Mouse (Mus musculus): ENCODE data around the gene Tln2. TPM values are rescaled to one million over a fixed set of nuclear protein-coding genes. Genes with fewer than 3 reads are reported as not detected.
"Not testable (repeated sequence)": the region's sequence is repeated elsewhere in the genome, so short reads cannot be mapped to it uniquely, and the experiment has no call there.

Tln2 gene
- polyA plus RNA-seq, 1 experiment from 2014 or later, result 66.6 TPM

DNA sequence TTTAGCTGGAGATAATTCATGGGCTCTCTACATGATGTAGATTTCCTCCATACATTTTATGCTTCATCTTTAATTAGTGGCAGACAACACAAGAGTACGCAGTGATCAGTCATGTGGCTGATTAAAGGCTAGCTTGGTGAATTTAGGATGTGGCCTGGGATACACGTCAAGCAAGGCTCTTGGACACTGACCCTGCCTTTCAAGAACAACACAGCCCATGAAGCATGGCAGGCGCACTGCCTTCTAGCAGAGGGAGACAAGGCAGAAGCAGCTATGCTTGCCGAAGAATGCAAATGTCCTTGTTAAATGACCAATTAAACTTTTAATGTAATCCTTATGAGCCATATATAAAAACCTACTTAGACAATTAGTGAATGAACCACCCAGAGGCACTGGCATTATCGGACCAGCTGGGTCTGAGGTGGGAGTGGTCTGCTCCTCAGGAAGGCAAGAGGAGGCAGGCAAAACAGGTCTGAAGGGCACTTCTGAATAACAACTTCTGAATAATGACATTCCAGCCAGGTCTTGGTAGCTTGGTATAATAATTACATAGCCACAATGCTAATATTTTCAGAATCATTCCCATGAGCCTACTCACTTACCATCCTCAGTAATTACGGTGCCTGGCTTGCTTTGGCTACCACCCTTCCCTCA lies 262.1 kb downstream of the Tln2 start:
- Histone ChIP-seq H3K27ac (ENCODE audit: low read depth, low read length) (no peak overlapping the region), H3K36me3 (ENCODE audit: control insufficient read depth, insufficient read depth, low read length) (0 out of 2 replicates have a peak, but pooled peaks cover 2% of the 10 kb centered on the region), H3K9me3 (ENCODE audit: control insufficient read depth, low read length) (no peaks in the 10 kb centered on the region), H3K4me3 (ENCODE audit: low read depth, low read length) (no peak overlapping the region), H3K27me3 (ENCODE audit: control insufficient read depth, insufficient read depth, low read length) (no peaks in the 10 kb centered on the region), H3K4me1 (ENCODE audit: control insufficient read depth, insufficient read depth, low read length) (no peaks in the 10 kb centered on the region), H3K9ac (replicated peaks; ENCODE audit: low read depth, low read length) (no peak overlapping the region), H3K4me2 (ENCODE audit: low read depth, low read length) (no peak overlapping the region)
- 60% methylated on average over 6 of the region's 6 CpGs for WGBS
- ATAC-seq (ENCODE audit: low read depth), result no peak

DNA sequence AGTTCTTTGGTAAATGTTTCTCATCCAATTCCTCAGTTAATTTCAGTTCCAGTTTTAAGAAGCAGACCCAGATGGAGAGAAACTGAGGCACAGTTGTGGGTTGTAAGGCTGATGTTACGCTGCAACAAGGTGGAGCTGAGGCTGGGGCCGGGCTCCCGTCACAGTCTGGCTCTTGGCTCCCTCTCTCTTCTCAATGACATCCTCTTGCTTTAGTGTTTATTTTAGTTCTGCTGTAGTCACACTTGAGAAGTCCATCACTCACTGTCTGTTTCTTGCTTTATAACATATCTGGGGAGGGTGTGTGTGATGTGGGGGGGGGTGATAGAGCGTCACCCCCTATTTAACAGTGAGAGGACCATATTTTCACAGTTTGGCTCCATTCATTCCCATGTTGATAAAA lies 272.0 kb downstream of the Tln2 start:
- Histone ChIP-seq H3K36me3 (ENCODE audit: control insufficient read depth, insufficient read depth, low read length) (no peaks in the 10 kb centered on the region), H3K9me3 (ENCODE audit: control insufficient read depth, low read length) (no peaks in the 10 kb centered on the region)
- no peak for ATAC-seq (ENCODE audit: low read depth)

DNA sequence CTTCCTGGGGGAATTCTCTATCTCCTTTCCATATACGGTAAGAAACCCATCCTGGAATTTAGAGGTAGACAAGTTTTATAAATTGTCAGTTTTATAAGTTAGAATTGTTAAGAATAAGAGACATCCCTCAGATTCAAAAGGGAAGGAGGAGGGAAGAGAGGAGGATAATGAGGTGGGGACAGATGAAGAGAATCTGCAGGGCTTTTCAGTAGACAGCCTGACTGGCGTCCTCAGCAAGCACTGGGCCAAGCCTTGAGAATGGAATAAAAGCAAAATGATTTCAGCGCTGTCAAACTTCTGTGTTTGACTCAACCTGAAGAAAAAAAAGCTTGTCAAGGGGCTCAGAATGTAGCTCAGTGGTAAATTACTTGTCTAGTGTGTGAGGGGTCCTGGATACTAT lies 272.7 kb downstream of the Tln2 start:
- H3K4me2 ChIP-seq (ENCODE audit: low read depth, low read length), result no peak overlapping the region
- no peaks in the 10 kb centered on the region for H3K27me3 ChIP-seq (ENCODE audit: control insufficient read depth, insufficient read depth, low read length)
- H3K4me1 ChIP-seq (ENCODE audit: control insufficient read depth, insufficient read depth, low read length), result no peaks in the 10 kb centered on the region
- H3K36me3 ChIP-seq (ENCODE audit: control insufficient read depth, insufficient read depth, low read length), result no peaks in the 10 kb centered on the region
- H3K4me3 ChIP-seq (ENCODE audit: low read depth, low read length), result no peak overlapping the region
- WGBS, result 94% methylated on average over 3 of the region's 3 CpGs
- no peak overlapping the region for H3K9ac ChIP-seq (replicated peaks; ENCODE audit: low read depth, low read length)
- H3K9me3 ChIP-seq (ENCODE audit: control insufficient read depth, low read length), result no peaks in the 10 kb centered on the region
- no peak overlapping the region for H3K27ac ChIP-seq (ENCODE audit: low read depth, low read length)
- ATAC-seq (ENCODE audit: low read depth), result no peak

More for the DNA sequence above, 272.0 kb downstream of the Tln2 start:
- H3K4me3 ChIP-seq (ENCODE audit: low read depth, low read length), result no peak overlapping the region
- H3K4me1 ChIP-seq (ENCODE audit: control insufficient read depth, insufficient read depth, low read length), result no peaks in the 10 kb centered on the region
- no peak overlapping the region for H3K9ac ChIP-seq (replicated peaks; ENCODE audit: low read depth, low read length)
- H3K27ac ChIP-seq (ENCODE audit: low read depth, low read length), result no peak overlapping the region
- no peaks in the 10 kb centered on the region for H3K27me3 ChIP-seq (ENCODE audit: control insufficient read depth, insufficient read depth, low read length)
- 62% methylated on average over 4 of the region's 4 CpGs for WGBS
- no peak overlapping the region for H3K4me2 ChIP-seq (ENCODE audit: low read depth, low read length)

DNA sequence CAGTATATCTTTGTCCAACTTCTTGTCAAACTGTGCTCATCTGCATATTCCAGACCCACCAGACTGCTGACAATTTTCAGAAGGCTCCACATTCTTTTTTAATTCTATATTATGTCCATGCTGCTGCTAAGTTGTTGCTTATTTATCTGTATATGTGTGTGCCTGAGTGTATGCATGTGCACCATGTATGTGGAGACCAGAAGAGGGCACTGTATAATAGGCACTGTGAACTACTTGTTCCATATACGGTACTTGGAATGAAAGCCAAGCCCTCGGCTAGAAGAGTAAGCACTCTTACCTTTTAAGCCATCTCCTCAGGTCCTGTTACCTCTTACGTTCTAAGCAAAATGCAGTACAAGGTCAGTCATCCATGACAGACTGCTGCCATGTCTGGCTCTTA lies 274.0 kb downstream of the Tln2 start:
- no peak for ATAC-seq (ENCODE audit: low read depth)

DNA sequence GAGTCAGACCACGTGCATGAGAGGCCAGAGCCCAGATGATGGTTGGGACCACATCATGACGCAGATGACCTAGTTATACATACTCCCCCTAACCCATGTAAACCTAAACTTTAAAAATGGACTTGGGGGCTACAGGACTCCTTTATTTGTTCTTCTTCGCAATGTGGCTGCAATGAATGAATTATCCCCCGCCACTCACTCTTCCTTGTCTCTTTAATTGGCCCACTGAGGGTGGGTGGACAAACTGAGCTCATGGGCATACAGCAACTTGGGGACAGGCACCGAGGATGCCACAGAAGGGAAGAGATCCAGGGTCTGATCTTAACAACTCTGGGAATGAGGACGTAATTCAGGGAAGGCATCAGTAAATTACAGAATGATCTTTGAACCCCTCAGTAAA lies 277.7 kb downstream of the Tln2 start:
- H3K4me2 ChIP-seq (ENCODE audit: low read depth, low read length), result no peak overlapping the region
- 78% methylated on average over 6 of the region's 6 CpGs for WGBS
- H3K9me3 ChIP-seq (ENCODE audit: control insufficient read depth, low read length), result no peaks in the 10 kb centered on the region
- ATAC-seq (ENCODE audit: low read depth), result no peak
- no peaks in the 10 kb centered on the region for H3K27me3 ChIP-seq (ENCODE audit: control insufficient read depth, insufficient read depth, low read length)
- H3K36me3 ChIP-seq (ENCODE audit: control insufficient read depth, insufficient read depth, low read length), result no peaks in the 10 kb centered on the region
- H3K9ac ChIP-seq (replicated peaks; ENCODE audit: low read depth, low read length), result no peak overlapping the region
- no peak overlapping the region for H3K4me3 ChIP-seq (ENCODE audit: low read depth, low read length)
- no peaks in the 10 kb centered on the region for H3K4me1 ChIP-seq (ENCODE audit: control insufficient read depth, insufficient read depth, low read length)
- no peak overlapping the region for H3K27ac ChIP-seq (ENCODE audit: low read depth, low read length)

More for the DNA sequence above, 274.0 kb downstream of the Tln2 start:
- Histone ChIP-seq H3K4me2 (ENCODE audit: low read depth, low read length) (no peak overlapping the region), H3K9ac (replicated peaks; ENCODE audit: low read depth, low read length) (no peak overlapping the region), H3K27me3 (ENCODE audit: control insufficient read depth, insufficient read depth, low read length) (no peaks in the 10 kb centered on the region), H3K36me3 (ENCODE audit: control insufficient read depth, insufficient read depth, low read length) (no peaks in the 10 kb centered on the region), H3K27ac (ENCODE audit: low read depth, low read length) (no peak overlapping the region), H3K9me3 (ENCODE audit: control insufficient read depth, low read length) (no peaks in the 10 kb centered on the region), H3K4me1 (ENCODE audit: control insufficient read depth, insufficient read depth, low read length) (no peaks in the 10 kb centered on the region), H3K4me3 (ENCODE audit: low read depth, low read length) (no peak overlapping the region)
- 79% methylated on average over 3 of the region's 3 CpGs for WGBS

DNA sequence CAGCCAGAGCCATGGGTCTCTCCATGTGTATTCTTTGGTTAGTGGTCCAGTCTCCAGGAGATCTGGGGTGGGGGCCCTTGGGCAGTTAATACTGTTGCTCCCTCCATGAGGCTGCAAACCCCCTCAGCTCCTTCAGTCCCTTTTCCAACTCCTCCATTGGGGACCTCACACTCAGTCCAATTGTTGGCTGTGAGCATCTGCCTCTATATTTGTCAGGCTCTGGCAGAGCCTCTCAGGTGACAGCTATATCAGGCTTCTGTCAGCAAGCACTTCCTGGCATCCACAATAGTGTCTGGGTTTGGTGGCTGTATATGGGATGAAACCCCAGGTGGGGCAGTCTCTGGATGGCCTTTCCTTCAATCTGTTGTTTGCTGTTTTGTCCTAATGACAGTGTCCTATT lies 279.2 kb downstream of the Tln2 start:
- ATAC-seq (ENCODE audit: low read depth); H3K27ac ChIP-seq (ENCODE audit: low read depth, low read length); H3K4me1 ChIP-seq (ENCODE audit: control insufficient read depth, insufficient read depth, low read length); H3K4me3 ChIP-seq (ENCODE audit: low read depth, low read length); H3K27me3 ChIP-seq (ENCODE audit: control insufficient read depth, insufficient read depth, low read length); H3K4me2 ChIP-seq (ENCODE audit: low read depth, low read length); H3K9ac ChIP-seq (replicated peaks; ENCODE audit: low read depth, low read length); H3K36me3 ChIP-seq (ENCODE audit: control insufficient read depth, insufficient read depth, low read length); H3K9me3 ChIP-seq (ENCODE audit: control insufficient read depth, low read length): not testable (repeated sequence)

DNA sequence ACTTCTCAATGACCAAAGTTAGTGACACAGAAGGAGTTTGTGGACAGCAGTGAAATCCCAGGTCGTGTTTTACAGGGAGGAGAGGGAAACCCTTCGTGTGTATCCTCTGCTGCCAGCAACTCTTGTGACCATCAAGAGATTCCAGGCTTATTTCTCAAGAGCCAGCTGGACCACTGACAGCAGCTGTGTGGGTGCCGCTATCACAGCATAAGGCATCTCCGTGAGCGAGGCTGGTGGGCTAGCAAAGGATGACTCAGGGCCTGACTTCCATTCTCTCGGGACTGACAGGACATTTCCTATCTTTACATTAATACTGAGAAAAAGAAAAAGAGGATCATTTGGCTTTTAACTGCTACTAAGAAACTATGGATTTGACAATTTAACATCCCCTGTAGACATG lies 283.1 kb downstream of the Tln2 start:
- Histone ChIP-seq H3K9me3 (ENCODE audit: control insufficient read depth, low read length) (no peaks in the 10 kb centered on the region), H3K36me3 (ENCODE audit: control insufficient read depth, insufficient read depth, low read length) (no peaks in the 10 kb centered on the region), H3K27ac (ENCODE audit: low read depth, low read length) (no peak overlapping the region), H3K27me3 (ENCODE audit: control insufficient read depth, insufficient read depth, low read length) (no peaks in the 10 kb centered on the region), H3K4me3 (ENCODE audit: low read depth, low read length) (no peak overlapping the region), H3K4me1 (ENCODE audit: control insufficient read depth, insufficient read depth, low read length) (no peaks in the 10 kb centered on the region), H3K4me2 (ENCODE audit: low read depth, low read length) (no peak overlapping the region), H3K9ac (replicated peaks; ENCODE audit: low read depth, low read length) (no peak overlapping the region)
- no peak for ATAC-seq (ENCODE audit: low read depth)
- 96% methylated on average over 6 of the region's 6 CpGs for whole genome bisulfite sequencing

DNA sequence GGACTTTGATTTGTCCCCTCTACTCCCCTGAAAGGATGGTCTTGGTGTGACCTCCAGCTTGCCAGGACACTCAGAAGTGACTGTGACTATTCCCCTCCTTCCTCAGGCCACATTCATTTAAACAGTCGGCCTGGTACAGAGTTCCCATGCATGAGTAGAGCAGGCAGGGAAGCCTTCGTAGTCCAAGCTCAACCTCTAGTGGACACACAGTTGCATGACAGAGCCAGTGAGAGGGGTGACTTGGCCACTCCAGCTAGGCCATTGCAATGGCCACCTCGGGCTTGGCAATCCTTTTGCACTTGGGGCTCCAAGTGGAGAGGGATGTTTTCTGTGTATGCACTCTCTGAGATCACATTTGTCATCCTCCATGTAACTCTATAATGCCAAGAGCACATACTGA lies 285.2 kb downstream of the Tln2 start:
- Histone ChIP-seq H3K4me1 (ENCODE audit: control insufficient read depth, insufficient read depth, low read length) (no peaks in the 10 kb centered on the region), H3K36me3 (ENCODE audit: control insufficient read depth, insufficient read depth, low read length) (no peaks in the 10 kb centered on the region), H3K4me2 (ENCODE audit: low read depth, low read length) (no peak overlapping the region), H3K4me3 (ENCODE audit: low read depth, low read length) (no peak overlapping the region), H3K27ac (ENCODE audit: low read depth, low read length) (no peak overlapping the region), H3K27me3 (ENCODE audit: control insufficient read depth, insufficient read depth, low read length) (no peaks in the 10 kb centered on the region), H3K9me3 (ENCODE audit: control insufficient read depth, low read length) (no peaks in the 10 kb centered on the region), H3K9ac (replicated peaks; ENCODE audit: low read depth, low read length) (no peak overlapping the region)
- 55% methylated on average over 3 of the region's 3 CpGs for WGBS
- no peak for ATAC-seq (ENCODE audit: low read depth)

DNA sequence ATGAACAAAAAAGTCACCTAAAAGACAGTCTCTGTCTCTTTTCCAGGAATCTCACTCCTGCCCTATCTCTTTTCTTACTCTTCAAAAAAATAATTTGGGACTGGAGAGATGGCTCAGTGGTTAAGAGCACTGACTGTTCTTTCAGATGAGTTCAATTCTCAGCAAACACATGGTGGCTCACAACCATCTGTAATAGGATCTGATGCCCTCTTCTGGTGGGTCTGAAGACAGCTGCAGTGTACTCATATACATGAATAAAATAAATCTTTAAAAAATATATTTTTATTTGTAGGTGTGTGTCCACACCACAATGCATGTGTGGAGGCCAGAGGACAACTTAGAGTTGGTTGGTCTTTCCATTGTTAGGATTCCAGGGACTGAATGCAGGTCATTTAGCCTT lies 286.1 kb downstream of the Tln2 start:
- Histone ChIP-seq H3K4me1 (ENCODE audit: control insufficient read depth, insufficient read depth, low read length) (no peaks in the 10 kb centered on the region), H3K4me2 (ENCODE audit: low read depth, low read length) (no peak overlapping the region), H3K9ac (replicated peaks; ENCODE audit: low read depth, low read length) (no peak overlapping the region), H3K27ac (ENCODE audit: low read depth, low read length) (no peak overlapping the region), H3K9me3 (ENCODE audit: control insufficient read depth, low read length) (no peaks in the 10 kb centered on the region), H3K36me3 (ENCODE audit: control insufficient read depth, insufficient read depth, low read length) (no peaks in the 10 kb centered on the region), H3K4me3 (ENCODE audit: low read depth, low read length) (no peak overlapping the region), H3K27me3 (ENCODE audit: control insufficient read depth, insufficient read depth, low read length) (no peaks in the 10 kb centered on the region)
- ATAC-seq (ENCODE audit: low read depth), result no peak
